Mouse (Mus musculus): ENCODE measurements around the gene Enthd1.

- TF ChIP-seq TCF12 (IDR thresholded peaks at IDR 0.05; ENCODE audit: insufficient read depth, poor library complexity, severe bottlenecking) (no peak), POLR2A (IDR thresholded peaks at IDR 0.05; ENCODE audit: insufficient read length, low read depth) (no peak), POLR2AphosphoS2 (IDR thresholded peaks at IDR 0.05; ENCODE audit: insufficient read length, low read depth) (no peak), CEBPB (IDR thresholded peaks at IDR 0.05; ENCODE audit: insufficient read depth, poor library complexity, severe bottlenecking) (no peak), E2F4 (IDR thresholded peaks at IDR 0.05; ENCODE audit: insufficient read depth) (no peak), USF1 (IDR thresholded peaks at IDR 0.05; ENCODE audit: low read depth) (no peak)
Measured at GRCm38 (mm10) chr15:80604026-80604425, 39.1 kb upstream of the Enthd1 start.
